Mouse (Mus musculus) heart, postnatal 4 days (tissue): ENCODE data around the gene Hibadh. TPM values are rescaled to one million over a fixed set of nuclear protein-coding genes. Genes with fewer than 3 reads are reported as not detected.

Source experiments
- DNase-seq: peaks from one replicate; pipeline ENCODE4 v3.0.0; 2021
- total RNA-seq, 2 experiments: library from RNA; stranded (reverse); gene quantifications; 2 replicates each; pipeline ENCODE4 v1.2.3; 2021

The Hibadh gene
- total RNA-seq, 2 experiments from 2014 or later, result 126 to 131 TPM

DNA sequence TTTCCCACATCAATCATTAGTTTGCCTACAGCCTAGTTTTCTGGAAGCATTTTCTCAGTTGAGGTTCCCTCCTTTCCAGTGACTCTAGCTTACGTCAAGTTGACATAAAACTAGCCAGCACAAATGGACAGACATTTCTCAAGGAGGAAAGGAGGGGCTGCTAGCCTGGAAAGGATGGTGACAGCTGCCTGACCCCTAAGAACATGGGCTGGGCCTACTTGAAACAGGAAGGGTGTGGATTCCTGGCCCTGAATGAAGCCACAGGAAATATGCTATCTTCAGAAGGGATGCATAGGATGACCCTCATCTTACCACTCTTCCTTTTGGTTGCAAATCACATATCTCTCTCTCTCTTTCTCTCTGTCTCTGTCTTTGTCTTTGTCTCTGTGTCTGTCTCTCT, 138.7 kb downstream of the Hibadh start:
- DNase-seq, result no peak

Other genes with a start within 250 kb of the Hibadh start
- 100 to 1,000 TPM; 107 to 113 TPM for gene Tax1bp1, start 73.3 kb upstream of the Hibadh start, total RNA-seq